Mouse (Mus musculus): Measurements from ENCODE around the gene Rfc5.

DNA sequence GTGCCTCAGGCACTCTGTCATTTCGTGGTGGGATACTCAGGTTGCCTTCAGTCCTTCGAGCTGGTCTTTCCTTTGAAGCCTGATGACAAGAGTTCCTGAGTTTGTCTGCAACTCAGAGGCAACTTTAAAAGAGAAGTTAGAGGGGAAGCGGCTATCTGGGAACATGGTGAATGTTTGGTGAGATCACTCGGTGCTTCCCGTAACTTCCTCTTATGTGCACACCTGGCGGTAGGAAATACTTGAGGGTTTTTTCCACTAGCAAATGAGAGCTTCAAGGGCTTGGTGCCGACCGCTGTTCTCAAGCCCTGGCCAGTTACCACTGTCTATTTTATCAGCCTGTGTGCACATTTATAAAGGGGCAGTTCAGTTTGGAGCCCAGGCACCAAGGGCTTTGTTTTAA is 34.7 kb downstream of the Rfc5 start:
- TF ChIP-seq CTCF (IDR thresholded peaks at IDR 0.05; ENCODE audit: low read depth) (no peak), EP300 (IDR thresholded peaks at IDR 0.05; ENCODE audit: low read depth) (no peak)

Data from liver, postnatal 0 days (tissue).